Mouse (Mus musculus): Measurements from ENCODE around the gene Adamts20.

DNA sequence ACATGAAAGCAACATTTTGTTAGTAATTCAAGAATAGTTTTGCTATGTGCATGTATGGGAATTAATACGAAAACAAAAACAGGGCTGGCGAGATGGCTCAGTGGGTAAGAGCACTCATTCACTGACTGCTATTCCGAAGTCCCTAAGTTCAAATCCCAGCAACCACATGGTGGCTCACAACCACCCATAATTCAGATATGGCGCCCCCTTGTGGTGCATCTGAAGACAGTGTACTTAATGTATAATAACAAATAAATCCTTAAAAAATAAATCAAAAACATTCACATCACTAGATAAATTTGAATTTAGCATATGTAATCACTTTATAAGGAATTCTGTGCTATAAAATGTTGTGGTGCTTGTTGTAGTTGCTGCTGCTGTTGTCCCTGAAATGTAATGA, 225.6 kb downstream of the Adamts20 start:
- TF ChIP-seq MAFK (IDR thresholded peaks at IDR 0.05; ENCODE audit: borderline replicate concordance, low read depth, low read length) (no peak), CTCF (IDR thresholded peaks at IDR 0.05 in 2 of 3, conservative IDR thresholded peaks at IDR 0.05 in 1 of 3; ENCODE audit: control insufficient read depth in 1 of 3, insufficient read depth in 1 of 3, low read depth in 2 of 3, low read length in 3 of 3, poor library complexity in 1 of 3, severe bottlenecking in 1 of 3) (peak; percentile 15 to 50 (median 17); a peak in 2 of 6 replicates), EP300 (IDR thresholded peaks at IDR 0.05; ENCODE audit: low read depth in 1 of 2, low read length in 2 of 2) (no peak), POLR2A (IDR thresholded peaks at IDR 0.05; ENCODE audit: control insufficient read depth in 1 of 2, insufficient read depth in 1 of 2, low read depth in 1 of 2, low read length in 2 of 2, poor library complexity in 1 of 2) (no peak), SIN3A (IDR thresholded peaks at IDR 0.05; ENCODE audit: low read length) (no peak), MAX (IDR thresholded peaks at IDR 0.05; ENCODE audit: low read length) (no peak), ZKSCAN1 (IDR thresholded peaks at IDR 0.05; ENCODE audit: low read depth, low read length) (no peak), NELFE (IDR thresholded peaks at IDR 0.05; ENCODE audit: low read depth, low read length) (no peak), NRF1 (IDR thresholded peaks at IDR 0.05; ENCODE audit: insufficient read depth, low read depth, low read length, poor library complexity, severe bottlenecking) (no peak)

Data from MEL (cell line).